Mouse (Mus musculus): ENCODE data around the gene Slc35a2. TPM values are rescaled to one million over a fixed set of nuclear protein-coding genes. Genes with fewer than 3 reads are reported as not detected.

The Slc35a2 gene
- polyA plus RNA-seq (2015; fragmentation: Nextera tagmentation; extraction: Ambion mirVana): 55.0 and 55.5 TPM in 2 replicates

GRCm38 (mm10) chrX:7883841-7884567 is at the start of gene Slc35a2:
Gene Slc35a2, plus strand, starts transcription at chrX:7884028.
- H3K9ac ChIP-seq: 0 out of 2 replicates have a peak within 1 kb of the TSS, but pooled peaks have one; percentile 12
- no peaks in the 10 kb centered on the region for H3K9me3 ChIP-seq (replicated peaks)
- peak within 1 kb of the TSS; percentile 59 for H3K4me3 ChIP-seq (replicated peaks)
- peak within 1 kb of the TSS; percentile 54 for H3K4me2 ChIP-seq (replicated peaks)
- no peaks in the 10 kb centered on the region for H3K36me3 ChIP-seq
- H3K4me1 ChIP-seq: 0 out of 2 replicates have a peak, but pooled peaks cover 5% of the 10 kb centered on the region
- H3K27ac ChIP-seq (replicated peaks): peak within 1 kb of the TSS; percentile 87
- WGBS: 16% methylated on average over 49 of the region's 49 CpGs
- H3K27me3 ChIP-seq: no peaks in the 10 kb centered on the region
- peak; percentile 90 for ATAC-seq (ENCODE audit: insufficient number of reproducible peaks, low FRiP score, low TSS enrichment, low read depth)

- H3K9me3 ChIP-seq (replicated peaks): no peaks in the 10 kb centered on the region
- no peak overlapping the region for H3K4me3 ChIP-seq (replicated peaks)
- H3K36me3 ChIP-seq: no peaks in the 10 kb centered on the region
- no peaks in the 10 kb centered on the region for H3K27me3 ChIP-seq
- no peak overlapping the region for H3K9ac ChIP-seq
- no peaks in the 10 kb centered on the region for H3K4me1 ChIP-seq
- H3K27ac ChIP-seq (replicated peaks): no peak overlapping the region
- WGBS: 87% methylated on average over 1 of the region's 1 CpGs
- ATAC-seq (ENCODE audit: insufficient number of reproducible peaks, low FRiP score, low TSS enrichment, low read depth): no peak
- H3K4me2 ChIP-seq (replicated peaks): no peak overlapping the region
Observed at GRCm38 (mm10) chrX:7837146-7837545, 46.7 kb upstream of the Slc35a2 start.

GRCm38 (mm10) chrX:7840842-7841162 is 43.0 kb upstream of the Slc35a2 start:
- 13% methylated on average over 7 of the region's 7 CpGs for WGBS
- H3K4me3 ChIP-seq (replicated peaks): peak overlapping the region; percentile 68

GRCm38 (mm10) chrX:7841163-7842162 is 42.4 kb upstream of the Slc35a2 start, which contains the start of gene Otud5:
Gene Otud5, plus strand, starts transcription at chrX:7841364.
- Histone ChIP-seq H3K36me3 (no peaks in the 10 kb centered on the region), H3K9ac (peak within 1 kb of the TSS; percentile 62), H3K4me3 (replicated peaks) (peak within 1 kb of the TSS; percentile 68), H3K27me3 (no peaks in the 10 kb centered on the region), H3K9me3 (replicated peaks) (no peaks in the 10 kb centered on the region), H3K4me2 (replicated peaks) (peak within 1 kb of the TSS; percentile 51), H3K4me1 (0 out of 2 replicates have a peak, but pooled peaks cover 8% of the 10 kb centered on the region), H3K27ac (replicated peaks) (peak within 1 kb of the TSS; percentile 96)
- peak; percentile 97 for ATAC-seq (ENCODE audit: insufficient number of reproducible peaks, low FRiP score, low TSS enrichment, low read depth)
- WGBS: 13% methylated on average over 74 of the region's 74 CpGs

More at GRCm38 (mm10) chrX:7840842-7841162, 43.0 kb upstream of the Slc35a2 start:
- Histone ChIP-seq H3K4me2 (replicated peaks) (peak overlapping the region; percentile 46), H3K9ac (no peak overlapping the region), H3K36me3 (no peaks in the 10 kb centered on the region), H3K9me3 (replicated peaks) (no peaks in the 10 kb centered on the region), H3K27me3 (no peaks in the 10 kb centered on the region), H3K4me1 (0 out of 2 replicates have a peak, but pooled peaks cover 8% of the 10 kb centered on the region), H3K27ac (replicated peaks) (peak overlapping the region; percentile 96)
- no peak for ATAC-seq (ENCODE audit: insufficient number of reproducible peaks, low FRiP score, low TSS enrichment, low read depth)

- ATAC-seq (ENCODE audit: insufficient number of reproducible peaks, low FRiP score, low TSS enrichment, low read depth): no peak
- H3K4me3 ChIP-seq (replicated peaks): peak overlapping the region; percentile 68
- 15% methylated on average over 34 of the region's 42 CpGs for WGBS
- 0 out of 2 replicates have a peak, but pooled peaks cover 8% of the 10 kb centered on the region for H3K4me1 ChIP-seq
- peak overlapping the region; percentile 96 for H3K27ac ChIP-seq (replicated peaks)
- H3K9ac ChIP-seq: peak overlapping the region; percentile 62
- no peaks in the 10 kb centered on the region for H3K36me3 ChIP-seq
- H3K4me2 ChIP-seq (replicated peaks): peak overlapping the region; percentile 51
- H3K9me3 ChIP-seq (replicated peaks): no peaks in the 10 kb centered on the region
- H3K27me3 ChIP-seq: no peaks in the 10 kb centered on the region
Observed at GRCm38 (mm10) chrX:7842318-7842717, 41.5 kb upstream of the Slc35a2 start.

GRCm38 (mm10) chrX:7847845-7848244 is 36.0 kb upstream of the Slc35a2 start:
- 0 out of 2 replicates have a peak, but pooled peaks cover 8% of the 10 kb centered on the region for H3K4me1 ChIP-seq
- H3K27ac ChIP-seq (replicated peaks): no peak overlapping the region
- no peaks in the 10 kb centered on the region for H3K36me3 ChIP-seq
- no peak overlapping the region for H3K9ac ChIP-seq
- no peak overlapping the region for H3K4me3 ChIP-seq (replicated peaks)
- 72% methylated on average over 2 of the region's 2 CpGs for WGBS
- H3K27me3 ChIP-seq: no peaks in the 10 kb centered on the region
- no peak for ATAC-seq (ENCODE audit: insufficient number of reproducible peaks, low FRiP score, low TSS enrichment, low read depth)
- H3K4me2 ChIP-seq (replicated peaks): no peak overlapping the region
- H3K9me3 ChIP-seq (replicated peaks): no peaks in the 10 kb centered on the region

- Histone ChIP-seq H3K9me3 (replicated peaks) (no peaks in the 10 kb centered on the region), H3K4me2 (replicated peaks) (no peak overlapping the region), H3K27ac (replicated peaks) (no peak overlapping the region), H3K9ac (no peak overlapping the region), H3K27me3 (no peaks in the 10 kb centered on the region), H3K4me3 (replicated peaks) (no peak overlapping the region), H3K36me3 (no peaks in the 10 kb centered on the region), H3K4me1 (no peaks in the 10 kb centered on the region)
- ATAC-seq (ENCODE audit: insufficient number of reproducible peaks, low FRiP score, low TSS enrichment, low read depth): no peak
- 50% methylated on average over 2 of the region's 2 CpGs for WGBS
Observed at GRCm38 (mm10) chrX:7854578-7854977, 29.2 kb upstream of the Slc35a2 start.

GRCm38 (mm10) chrX:7859191-7859753 is 24.6 kb upstream of the Slc35a2 start:
- Histone ChIP-seq H3K27me3 (no peaks in the 10 kb centered on the region), H3K36me3 (no peaks in the 10 kb centered on the region), H3K4me3 (replicated peaks) (no peak overlapping the region), H3K9ac (no peak overlapping the region), H3K4me1 (no peaks in the 10 kb centered on the region), H3K9me3 (replicated peaks) (no peaks in the 10 kb centered on the region), H3K27ac (replicated peaks) (no peak overlapping the region), H3K4me2 (replicated peaks) (no peak overlapping the region)
- no peak for ATAC-seq (ENCODE audit: insufficient number of reproducible peaks, low FRiP score, low TSS enrichment, low read depth)
- 90% methylated on average over 3 of the region's 3 CpGs for WGBS

- H3K4me3 ChIP-seq (replicated peaks): no peak overlapping the region
- 96% methylated on average over 1 of the region's 1 CpGs for WGBS
- no peaks in the 10 kb centered on the region for H3K9me3 ChIP-seq (replicated peaks)
- H3K27me3 ChIP-seq: no peaks in the 10 kb centered on the region
- ATAC-seq (ENCODE audit: insufficient number of reproducible peaks, low FRiP score, low TSS enrichment, low read depth): no peak
- no peaks in the 10 kb centered on the region for H3K36me3 ChIP-seq
- H3K4me1 ChIP-seq: no peaks in the 10 kb centered on the region
- H3K9ac ChIP-seq: no peak overlapping the region
- H3K27ac ChIP-seq (replicated peaks): no peak overlapping the region
- no peak overlapping the region for H3K4me2 ChIP-seq (replicated peaks)
Observed at GRCm38 (mm10) chrX:7863181-7863580, 20.6 kb upstream of the Slc35a2 start.

- no peak overlapping the region for H3K9ac ChIP-seq
- no peaks in the 10 kb centered on the region for H3K9me3 ChIP-seq (replicated peaks)
- H3K27ac ChIP-seq (replicated peaks): no peak overlapping the region
- H3K4me3 ChIP-seq (replicated peaks): no peak overlapping the region
- 79% methylated on average over 3 of the region's 3 CpGs for WGBS
- no peak for ATAC-seq (ENCODE audit: insufficient number of reproducible peaks, low FRiP score, low TSS enrichment, low read depth)
- H3K27me3 ChIP-seq: no peaks in the 10 kb centered on the region
- H3K36me3 ChIP-seq: no peaks in the 10 kb centered on the region
- H3K4me2 ChIP-seq (replicated peaks): no peak overlapping the region
- no peaks in the 10 kb centered on the region for H3K4me1 ChIP-seq
Observed at GRCm38 (mm10) chrX:7864551-7864950, 19.3 kb upstream of the Slc35a2 start.

- no peak overlapping the region for H3K27ac ChIP-seq (replicated peaks)
- H3K36me3 ChIP-seq: no peaks in the 10 kb centered on the region
- H3K4me1 ChIP-seq: no peaks in the 10 kb centered on the region
- H3K9ac ChIP-seq: no peak overlapping the region
- ATAC-seq (ENCODE audit: insufficient number of reproducible peaks, low FRiP score, low TSS enrichment, low read depth): no peak
- H3K27me3 ChIP-seq: no peaks in the 10 kb centered on the region
- H3K4me2 ChIP-seq (replicated peaks): no peak overlapping the region
- no peak overlapping the region for H3K4me3 ChIP-seq (replicated peaks)
- H3K9me3 ChIP-seq (replicated peaks): no peaks in the 10 kb centered on the region
- 44% methylated on average over 2 of the region's 2 CpGs for WGBS
Observed at GRCm38 (mm10) chrX:7865343-7865742, 18.5 kb upstream of the Slc35a2 start.

All from embryonic facial prominence, embryonic 15.5 days (tissue).